Mouse (Mus musculus): ENCODE data around the gene Gm1043.

- TF ChIP-seq CTCF (IDR thresholded peaks at IDR 0.05; ENCODE audit: control insufficient read depth, insufficient read depth, insufficient replicate concordance, low read depth, low read length), result no peak
- no peak for TF ChIP-seq POLR2A (IDR thresholded peaks at IDR 0.05; ENCODE audit: control insufficient read depth, low read depth, low read length)
Observed at GRCm38 (mm10) chr5:37196196-37196595, 111.0 kb downstream of the Gm1043 start.

All from testis, adult 2 months (tissue).